Mouse (Mus musculus) ES-E14 (cell line): ENCODE data around the gene Art4. TPM values are rescaled to one million over a fixed set of nuclear protein-coding genes. Genes with fewer than 3 reads are reported as not detected.
A peak's percentile ranks its signal among the peaks of the same experiment; 100 is the strongest.

ENCODE experiments used
- DNase-seq: peaks from one replicate; pipeline ENCODE4 v3.0.0-alpha.2; 2013; ENCODE audit warnings: low read depth, low spot score
- H3K27ac ChIP-seq: 2 replicates; pipeline ENCODE4 v1.5.1; 2012; ENCODE audit warnings: low read depth, mild to moderate bottlenecking, low read length, moderate library complexity, mixed read lengths; ENCODE audit not compliant: poor library complexity, insufficient read depth, severe bottlenecking
- H3K36me3 ChIP-seq: 2 replicates; pipeline ENCODE4 v1.6.1; 2012; ENCODE audit warnings: mild to moderate bottlenecking, low read length, moderate library complexity, mixed read lengths; ENCODE audit not compliant: control insufficient read depth, poor library complexity, insufficient read depth, severe bottlenecking
- H3K4me1 ChIP-seq, 2 experiments: fragments of 150-350 bp in 1 of 2; sonication (generic) in 1 of 2; 2 replicates each; pipeline ENCODE4 v1.6.1; 2012; ENCODE audit warnings: low read length in 2 of 2, mild to moderate bottlenecking in 1 of 2, mixed read lengths in 1 of 2; ENCODE audit not compliant: control insufficient read depth in 2 of 2, insufficient read depth in 2 of 2, poor library complexity in 1 of 2
- H3K4me3 ChIP-seq, 2 experiments: fragments of 150-350 bp in 1 of 2; sonication (generic) in 1 of 2; 2 replicates each; pipeline ENCODE4 v1.5.1; 2012; ENCODE audit warnings: low read length in 2 of 2, low read depth in 1 of 2, mild to moderate bottlenecking in 1 of 2, mixed read lengths in 1 of 2; ENCODE audit not compliant: insufficient read depth in 1 of 2, poor library complexity in 1 of 2, severe bottlenecking in 1 of 2
- H3K9ac ChIP-seq: 2 replicates; pipeline ENCODE4 v1.6.1; 2012; ENCODE audit warnings: low read depth, mild to moderate bottlenecking, low read length, mixed read lengths; ENCODE audit not compliant: poor library complexity, insufficient read depth, severe bottlenecking
- H3K9me3 ChIP-seq: fragments of 150-350 bp; sonication (generic); 2 replicates; pipeline ENCODE4 v1.6.1; 2012; ENCODE audit warnings: low read depth, mild to moderate bottlenecking, low read length; ENCODE audit not compliant: control insufficient read depth, insufficient read depth
- CHD2 ChIP-seq: IDR thresholded peaks from 2 replicates; pipeline ENCODE4 v1.6.1; 2014; ENCODE audit warnings: mild to moderate bottlenecking, low read depth, low read length, inconsistent platforms
- HCFC1 ChIP-seq: IDR thresholded peaks from 2 replicates; pipeline ENCODE4 v1.6.1; 2012; ENCODE audit warnings: low read length, inconsistent platforms, borderline replicate concordance; ENCODE audit not compliant: insufficient read depth
- MAFK ChIP-seq: IDR thresholded peaks from 2 replicates; pipeline ENCODE4 v1.6.1; 2014; ENCODE audit warnings: mild to moderate bottlenecking, low read depth, low read length, inconsistent platforms; ENCODE audit not compliant: insufficient read depth
- ZC3H11A ChIP-seq: IDR thresholded peaks from 2 replicates; pipeline ENCODE4 v1.6.1; 2012; ENCODE audit warnings: low read depth, mild to moderate bottlenecking, inconsistent platforms, low read length, borderline replicate concordance
- ZNF384 ChIP-seq: IDR thresholded peaks from 2 replicates; pipeline ENCODE4 v1.6.1; 2012; ENCODE audit warnings: low read depth, low read length, inconsistent platforms
- in situ Hi-C, 2 experiments: fragments of 600-800 bp; cut with MboI; formaldehyde crosslinking; loops; one replicate each; pipeline ENCODE4 v1.15.1; 2025; ENCODE audit warnings: low sequenced_read_pairs in 2 of 2, inconsistent platforms in 1 of 2; ENCODE audit not compliant: unreplicated experiment in 2 of 2
- total RNA-seq: library from RNA; depleted of rRNA; stranded (reverse); fragments of 300-350 nt; gene quantifications from 2 replicates; pipeline ENCODE4 v1.2.3, GENCODE M21; 2012

Gene Art4
- total RNA-seq, 1 experiment, result not detected

DNA sequence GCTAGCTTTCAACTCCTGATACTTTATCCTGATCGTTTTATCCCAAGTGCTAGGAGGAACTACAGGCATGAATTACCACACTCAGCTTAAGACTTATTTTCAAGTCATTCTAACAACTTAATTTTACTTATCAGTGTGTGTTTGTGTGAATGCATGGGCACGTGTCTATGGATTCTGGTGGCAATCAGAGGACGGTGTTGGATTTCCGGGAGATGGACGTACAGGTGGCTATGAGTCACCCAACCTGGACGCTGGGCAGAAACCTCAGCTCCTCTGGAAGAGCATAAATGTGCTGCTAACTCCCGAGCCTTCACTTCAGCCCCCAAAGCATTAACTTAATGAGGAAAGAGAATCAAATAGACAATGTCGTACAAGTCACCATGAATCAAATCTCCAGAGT, 32.5 kb downstream of the Art4 start:
- no peak overlapping the region for H3K9ac ChIP-seq
- no peaks in the 10 kb centered on the region for H3K9me3 ChIP-seq
- no peak overlapping the region for H3K27ac ChIP-seq
- H3K4me3 ChIP-seq, result no peak overlapping the region
- H3K4me1 ChIP-seq, result peaks cover 0 to 3% of the 10 kb centered on the region in 2 experiments; a peak in 2 of 4 replicates
- in situ Hi-C loops, result no loop called here
- no peak for TF ChIP-seq ZNF384
- no peak for TF ChIP-seq HCFC1
- no peak for TF ChIP-seq ZC3H11A
- TF ChIP-seq CHD2, result no peak
- no peak for TF ChIP-seq MAFK
- H3K36me3 ChIP-seq, result peaks cover 35% of the 10 kb centered on the region
- DNase-seq, result no peak

DNA sequence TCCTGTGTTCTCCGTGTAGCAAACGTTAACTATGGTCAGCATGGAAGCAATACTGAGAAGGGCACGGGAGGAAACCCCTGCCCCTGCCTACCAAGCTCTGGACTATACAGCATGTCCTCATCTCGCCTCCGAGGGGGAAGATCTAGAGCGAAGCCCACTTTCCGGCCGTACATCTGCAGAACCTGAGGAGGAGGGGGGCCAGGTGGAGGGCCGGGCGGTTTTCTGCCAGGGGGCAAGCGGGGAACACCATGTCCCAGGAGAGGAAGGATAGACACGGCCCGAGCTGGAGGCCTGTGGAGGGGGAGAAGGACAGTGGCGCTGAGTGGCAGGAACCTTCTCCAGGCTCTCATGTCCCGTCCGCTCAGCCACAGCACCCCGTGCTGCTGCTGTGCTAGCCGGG, 36.4 kb downstream of the Art4 start:
- TF ChIP-seq ZNF384 (no peak), CHD2 (no peak), HCFC1 (no peak), MAFK (no peak), ZC3H11A (no peak)
- 0 out of 4 replicates have a peak, but pooled peaks cover 0 to 6% of the 10 kb centered on the region in 2 experiments for H3K4me1 ChIP-seq
- H3K27ac ChIP-seq, result no peak overlapping the region
- DNase-seq, result no peak
- H3K9ac ChIP-seq, result no peak overlapping the region
- H3K4me3 ChIP-seq, result no peak overlapping the region
- H3K9me3 ChIP-seq, result no peaks in the 10 kb centered on the region
- peaks cover 57% of the 10 kb centered on the region for H3K36me3 ChIP-seq
- in situ Hi-C loops, result no loop called here

DNA sequence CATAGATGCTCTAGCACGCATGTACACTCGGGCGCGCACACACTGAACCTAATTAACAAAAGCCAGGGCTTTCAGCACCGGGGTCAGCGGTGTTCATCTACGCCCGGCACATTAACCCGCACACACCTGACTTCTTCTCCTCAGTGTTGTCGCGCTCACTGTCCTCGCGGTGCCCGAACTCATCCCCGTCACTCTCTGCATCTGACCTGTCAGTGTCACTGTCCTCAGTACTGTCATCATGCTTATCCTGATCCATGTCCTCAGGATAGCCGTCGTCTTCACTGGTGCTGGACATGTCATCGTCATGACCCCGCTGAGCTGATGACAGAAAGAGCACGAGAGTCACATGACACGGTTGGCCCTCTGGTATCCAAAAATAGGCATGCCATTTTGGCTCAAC, 37.2 kb downstream of the Art4 start:
- Histone ChIP-seq H3K4me3 (no peak overlapping the region), H3K36me3 (peaks cover 63% of the 10 kb centered on the region), H3K27ac (no peak overlapping the region), H3K4me1 (0 out of 4 replicates have a peak, but pooled peaks cover 0 to 6% of the 10 kb centered on the region in 2 experiments), H3K9me3 (no peaks in the 10 kb centered on the region), H3K9ac (no peak overlapping the region)
- in situ Hi-C loops, result no loop called here
- no peak for DNase-seq
- no peak for TF ChIP-seq MAFK
- no peak for TF ChIP-seq HCFC1
- no peak for TF ChIP-seq CHD2
- no peak for TF ChIP-seq ZNF384
- no peak for TF ChIP-seq ZC3H11A

DNA sequence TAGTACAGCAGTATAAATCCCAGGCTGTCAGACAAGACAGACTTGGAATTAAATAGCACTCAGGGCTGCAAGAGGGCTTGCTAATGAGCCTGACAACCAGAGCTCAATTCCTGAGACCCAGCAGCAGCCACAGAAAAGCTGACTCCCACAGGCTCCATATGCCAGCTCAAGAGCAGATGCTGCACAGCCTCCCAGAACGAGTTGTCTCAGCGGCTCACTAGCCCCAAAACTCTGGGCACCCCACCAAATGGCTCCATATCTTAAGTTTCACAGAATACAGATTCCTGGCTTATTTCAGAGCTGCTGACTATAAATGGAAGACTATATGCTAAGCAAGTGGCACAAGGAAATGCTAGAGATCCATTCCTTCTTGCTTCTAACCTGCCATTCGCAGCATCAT, 40.0 kb downstream of the Art4 start:
- H3K9me3 ChIP-seq, result no peaks in the 10 kb centered on the region
- H3K4me1 ChIP-seq, result peaks cover 0 to 8% of the 10 kb centered on the region in 2 experiments; a peak in 1 of 4 replicates
- TF ChIP-seq HCFC1 (no peak), MAFK (no peak), ZC3H11A (no peak), ZNF384 (no peak), CHD2 (no peak)
- H3K27ac ChIP-seq, result no peak overlapping the region
- in situ Hi-C loops, result no loop called here
- no peak for DNase-seq
- H3K36me3 ChIP-seq, result peaks cover 69% of the 10 kb centered on the region
- no peak overlapping the region for H3K4me3 ChIP-seq
- no peak overlapping the region for H3K9ac ChIP-seq

DNA sequence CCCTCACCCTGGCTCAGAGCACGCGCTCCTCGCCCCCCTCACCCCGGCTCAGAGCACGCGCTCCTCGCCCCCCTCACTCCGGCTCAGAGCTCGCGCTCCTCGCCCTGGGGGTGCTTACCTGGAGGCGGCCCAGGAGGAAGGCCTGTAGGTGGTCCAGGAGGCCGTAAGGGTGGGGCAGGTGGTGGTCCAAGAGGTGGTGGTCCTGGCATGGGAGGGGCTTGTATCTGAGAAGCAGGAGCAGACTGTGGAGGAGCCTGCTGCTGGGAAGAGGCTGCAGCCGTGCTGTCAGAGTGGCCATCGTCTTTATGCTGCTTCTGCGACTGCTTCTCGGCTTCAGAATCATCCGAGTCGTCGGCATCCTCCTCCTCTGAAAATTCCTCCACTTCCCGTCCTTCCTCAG, 40.7 kb downstream of the Art4 start:
- in situ Hi-C loops, result no loop called here
- TF ChIP-seq MAFK (no peak), HCFC1 (no peak), ZC3H11A (no peak), CHD2 (no peak), ZNF384 (no peak)
- Histone ChIP-seq H3K36me3 (peaks cover 61% of the 10 kb centered on the region), H3K27ac (no peak overlapping the region), H3K9me3 (no peaks in the 10 kb centered on the region), H3K9ac (peak overlapping the region; percentile 60; the same call in 1 of the 2 replicates), H3K4me3 (peak overlapping the region; percentile 12 to 59; a peak in 3 of 4 replicates), H3K4me1 (peaks cover 0 to 11% of the 10 kb centered on the region in 2 experiments; a peak in 1 of 4 replicates)
- no peak for DNase-seq
